8 mouse cellular contexts compared by ENCODE assay signal in genomic region chr15:85000984-85001982, GRCm38 (mm10). TPM values are rescaled to one million over a fixed set of nuclear protein-coding genes. Genes with fewer than 3 reads are reported as not detected.
DNase-seq lines count a peak whose midpoint lies in the region; ATAC-seq and TF ChIP-seq lines count a peak whose summit lies in the region.

No protein-coding gene starts in this region.

- no peak overlapping the region for H3K9ac ChIP-seq in ES-E14 (ENCODE audit: insufficient read depth, low read depth, low read length, poor library complexity, severe bottlenecking)
- H3K9ac ChIP-seq in forebrain, embryonic 14.5 days (ENCODE audit: low read length): no peak overlapping the region
- no peak overlapping the region for H3K9ac ChIP-seq in hindbrain, embryonic 11.5 days (ENCODE audit: low read depth, low read length)

- ATAC-seq in forebrain, embryonic 14.5 days: peak; percentile 62; the same call in 1 of the 2 replicates
- ATAC-seq in hindbrain, embryonic 11.5 days (ENCODE audit: low FRiP score): no peak

- H3K36me3 ChIP-seq in ES-E14 (ENCODE audit: control insufficient read depth, insufficient read depth, low read length, poor library complexity, severe bottlenecking): no peaks in the 10 kb centered on the region
- no peaks in the 10 kb centered on the region for H3K36me3 ChIP-seq in forebrain, embryonic 14.5 days (ENCODE audit: control insufficient read depth, insufficient read depth, low read length)
- no peaks in the 10 kb centered on the region for H3K36me3 ChIP-seq in hindbrain, embryonic 11.5 days (ENCODE audit: control insufficient read depth, insufficient read depth, low read length)

- peak; percentile 60 for DNase-seq in ES-E14 (ENCODE audit: low read depth, low spot score)
- peak; percentile 88 for DNase-seq in brain, adult 2 months (ENCODE audit: low read depth, low spot score)
- DNase-seq in forebrain, embryonic 14.5 days (ENCODE audit: low spot score): peak; percentile 80
- DNase-seq in hindbrain, embryonic 11.5 days (ENCODE audit: low spot score): peak; percentile 88
- peak; percentile 78 to 88 for DNase-seq in layer of hippocampus, postnatal 10 days (ENCODE audit: low spot score in 2 of 2)
- DNase-seq in lung, postnatal 36 days: peak; percentile 87
- peak; percentile 72 to 83 for DNase-seq in right cerebral cortex, postnatal 36 days (ENCODE audit: low spot score in 2 of 2)
- DNase-seq in urinary bladder, postnatal 25 days (ENCODE audit: low spot score): peak; percentile 84

- in situ Hi-C loops in ES-E14 (cut with MboI; ENCODE audit: low sequenced_read_pairs in 2 of 2, unreplicated experiment in 2 of 2): no loop called here

- no peaks in the 10 kb centered on the region for H3K4me1 ChIP-seq in ES-E14 (ENCODE audit: control insufficient read depth in 2 of 2, insufficient read depth in 2 of 2, low read length in 2 of 2, poor library complexity in 1 of 2)
- H3K4me1 ChIP-seq in forebrain, embryonic 14.5 days (ENCODE audit: control insufficient read depth, insufficient read depth, low read length): no peaks in the 10 kb centered on the region
- H3K4me1 ChIP-seq in hindbrain, embryonic 11.5 days (replicated peaks; ENCODE audit: control insufficient read depth, insufficient read depth, low read length): no peaks in the 10 kb centered on the region

- no peak overlapping the region for H3K27ac ChIP-seq in ES-E14 (ENCODE audit: insufficient read depth, low read depth, low read length, poor library complexity, severe bottlenecking)
- H3K27ac ChIP-seq in forebrain, embryonic 14.5 days (ENCODE audit: low read depth, low read length): no peak overlapping the region
- H3K27ac ChIP-seq in hindbrain, embryonic 11.5 days (ENCODE audit: low read depth, low read length): no peak overlapping the region

- H3K4me2 ChIP-seq in forebrain, embryonic 14.5 days (ENCODE audit: low read length): no peak overlapping the region
- H3K4me2 ChIP-seq in hindbrain, embryonic 11.5 days (replicated peaks; ENCODE audit: low read depth, low read length): no peak overlapping the region

- 18% methylated on average over 29 of the region's 29 CpGs for WGBS in forebrain, embryonic 14.5 days
- 20% methylated on average over 29 of the region's 29 CpGs for WGBS in hindbrain, embryonic 11.5 days

- H3K9me3 ChIP-seq in ES-E14 (ENCODE audit: control insufficient read depth, insufficient read depth, low read depth, low read length): no peaks in the 10 kb centered on the region
- H3K9me3 ChIP-seq in forebrain, embryonic 14.5 days (replicated peaks; ENCODE audit: control insufficient read depth, low read length): no peaks in the 10 kb centered on the region
- H3K9me3 ChIP-seq in hindbrain, embryonic 11.5 days (ENCODE audit: control insufficient read depth, low read length): no peaks in the 10 kb centered on the region

- H3K27me3 ChIP-seq in forebrain, embryonic 14.5 days (replicated peaks; ENCODE audit: control insufficient read depth, insufficient read depth, low read length): no peaks in the 10 kb centered on the region
- H3K27me3 ChIP-seq in hindbrain, embryonic 11.5 days (ENCODE audit: control insufficient read depth, insufficient read depth, low read length): no peaks in the 10 kb centered on the region; the same call in 1 of the 2 replicates

- 0 out of 4 replicates have a peak overlapping the region, but pooled peaks of 1 of the 2 experiments have one; percentile 18 for H3K4me3 ChIP-seq in ES-E14 (ENCODE audit: insufficient read depth in 1 of 2, low read depth in 1 of 2, low read length in 2 of 2, poor library complexity in 1 of 2, severe bottlenecking in 1 of 2)
- no peak overlapping the region for H3K4me3 ChIP-seq in forebrain, embryonic 14.5 days (ENCODE audit: low read depth, low read length)
- H3K4me3 ChIP-seq in hindbrain, embryonic 11.5 days (ENCODE audit: low read depth, low read length): no peak overlapping the region

TF ChIP-seq in ES-E14, 5 proteins besides CTCF, POLR2A, EP300 and RAD21:
- TF ChIP-seq MAFK (IDR thresholded peaks at IDR 0.05; ENCODE audit: insufficient read depth, low read depth, low read length) (no peak), ZC3H11A (IDR thresholded peaks at IDR 0.05; ENCODE audit: borderline replicate concordance, low read depth, low read length) (peak; percentile 28; the same call in 1 of the 2 replicates), CHD2 (IDR thresholded peaks at IDR 0.05; ENCODE audit: low read depth, low read length) (no peak), ZNF384 (IDR thresholded peaks at IDR 0.05; ENCODE audit: low read depth, low read length) (no peak)

RNA-seq across cellular contexts. Expression of gene 5031439G07Rik, which starts 12.9 kb away (rescaled TPM):
- 16.0 and 18.4 TPM in 2 replicates for total RNA-seq in ES-E14 (2012; rRNA removed)
- 14.1 and 16.1 TPM in 2 replicates for polyA plus RNA-seq in forebrain, embryonic 14.5 days (2014; fragmentation: Nextera tagmentation; extraction: Ambion mirVana)
- polyA plus RNA-seq in hindbrain, embryonic 11.5 days (2014; fragmentation: Nextera tagmentation; extraction: Ambion mirVana): 11.8 and 12.9 TPM in 2 replicates
- total RNA-seq in layer of hippocampus, postnatal 10 days (2021): 100 to 1,000 TPM; 102 to 128 TPM

RNA-seq across cellular contexts. Expression of gene Upk3a, which starts 15.7 kb away (rescaled TPM):
- 0.18 TPM in 1 of 2 replicates, not detected in the other for total RNA-seq in ES-E14 (2012; rRNA removed)
- 1.1 and 1.3 TPM in 2 replicates for polyA plus RNA-seq in forebrain, embryonic 14.5 days (2014; fragmentation: Nextera tagmentation; extraction: Ambion mirVana)
- polyA plus RNA-seq in hindbrain, embryonic 11.5 days (2014; fragmentation: Nextera tagmentation; extraction: Ambion mirVana): not detected in 2 replicates
- under 1 TPM; 0.31 to 0.78 TPM for total RNA-seq in layer of hippocampus, postnatal 10 days (2021)

RNA-seq across cellular contexts. Expression of gene Fam118a, which starts 27.5 kb away (rescaled TPM):
- 20.9 and 31.5 TPM in 2 replicates for total RNA-seq in ES-E14 (2012; rRNA removed)
- polyA plus RNA-seq in forebrain, embryonic 14.5 days (2014; fragmentation: Nextera tagmentation; extraction: Ambion mirVana): 29.2 and 29.4 TPM in 2 replicates
- polyA plus RNA-seq in hindbrain, embryonic 11.5 days (2014; fragmentation: Nextera tagmentation; extraction: Ambion mirVana): 27.8 and 29.5 TPM in 2 replicates
- total RNA-seq in layer of hippocampus, postnatal 10 days (2021): 10 to 100 TPM; 27.2 to 28.3 TPM
